Mouse (Mus musculus) testis, adult 2 months (tissue): ENCODE results near the gene Mrs2. TPM values are rescaled to one million over a fixed set of nuclear protein-coding genes. Genes with fewer than 3 reads are reported as not detected.

Source experiments
- H3K27ac ChIP-seq: fragments of 200-500 bp; 2 replicates; pipeline ENCODE4 v1.5.1; 2012; ENCODE audit warnings: low read depth, low read length; ENCODE audit not compliant: control insufficient read depth, insufficient read depth
- H3K27me3 ChIP-seq: fragments of 200-500 bp; 2 replicates; pipeline ENCODE4 v1.6.1; 2012; ENCODE audit warnings: mild to moderate bottlenecking, low read length, moderate library complexity; ENCODE audit not compliant: control insufficient read depth, insufficient read depth
- H3K36me3 ChIP-seq: fragments of 200-500 bp; 2 replicates; pipeline ENCODE4 v1.6.1; 2012; ENCODE audit warnings: mild to moderate bottlenecking, low read length; ENCODE audit not compliant: control insufficient read depth, insufficient read depth
- H3K4me1 ChIP-seq: fragments of 200-500 bp; 2 replicates; pipeline ENCODE4 v1.6.1; 2012; ENCODE audit warnings: low read length; ENCODE audit not compliant: control insufficient read depth, insufficient read depth
- H3K4me3 ChIP-seq: fragments of 200-500 bp; 2 replicates; pipeline ENCODE4 v1.5.1; 2012; ENCODE audit warnings: low read depth, mild to moderate bottlenecking, low read length, moderate library complexity, mixed read lengths; ENCODE audit not compliant: control insufficient read depth
- CTCF ChIP-seq: fragments of 200-500 bp; IDR thresholded peaks from 2 replicates; pipeline ENCODE4 v1.5.1; 2012; ENCODE audit warnings: low read depth, mild to moderate bottlenecking, inconsistent platforms, low read length, moderate library complexity; ENCODE audit not compliant: control insufficient read depth, insufficient read depth, insufficient replicate concordance
- POLR2A ChIP-seq: fragments of 200-500 bp; IDR thresholded peaks from 2 replicates; pipeline ENCODE4 v1.6.1; 2012; ENCODE audit warnings: low read depth, mild to moderate bottlenecking, inconsistent platforms, low read length, moderate library complexity; ENCODE audit not compliant: control insufficient read depth
- polyA plus RNA-seq: library from polyadenylated mRNA; depleted of rRNA; stranded (reverse); fragments of >200 nt; gene quantifications from 2 replicates; pipeline ENCODE4 v1.2.3, GENCODE M21; 2012; rRNA removed

Mrs2 gene
- polyA plus RNA-seq = 48.3 and 55.9 TPM in 2 replicates

DNA sequence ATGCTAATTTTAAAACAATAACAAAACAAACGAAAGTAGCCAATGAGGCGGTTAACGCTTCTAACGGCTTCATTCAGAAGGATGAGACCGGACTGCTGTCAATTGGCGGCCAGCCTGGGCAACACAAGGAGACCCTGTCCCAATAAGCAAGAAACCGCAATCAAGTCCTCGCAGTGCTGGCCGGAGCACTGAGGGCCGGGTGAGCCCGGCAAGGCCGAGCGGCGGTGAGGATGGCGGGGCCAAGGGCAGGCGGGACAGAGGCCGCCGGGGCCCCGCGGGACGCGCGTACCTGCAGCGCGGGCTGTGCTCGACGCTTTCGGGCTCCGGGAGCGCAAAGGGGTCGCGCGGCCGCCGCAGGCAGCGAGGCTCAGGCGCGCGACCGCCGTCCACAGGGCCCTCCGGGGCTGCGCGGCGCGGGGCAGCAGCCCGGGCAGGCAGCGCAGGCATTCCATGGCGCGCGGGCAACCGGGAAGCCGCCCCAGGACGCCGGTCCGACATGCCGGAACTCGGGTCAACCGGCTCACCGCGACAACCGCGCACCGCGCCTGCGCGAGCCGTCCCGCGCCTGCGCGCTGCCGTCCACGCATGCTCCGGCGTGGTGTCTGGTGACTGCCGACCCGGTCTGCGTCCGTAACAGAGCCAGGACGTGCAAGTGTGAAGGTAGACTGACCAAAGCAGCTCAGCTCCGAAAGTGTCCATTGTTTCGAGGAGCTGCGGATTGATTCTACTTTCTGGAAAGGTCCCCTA is at the start of gene Mrs2:
Gene Mrs2, minus strand, starts transcription at position 587 of the 747 bp plus-strand sequence.
- Histone ChIP-seq H3K36me3 (peaks cover 2% of the 10 kb centered on the region), H3K27ac (peak within 1 kb of the TSS; percentile 95), H3K4me3 (peak within 1 kb of the TSS; percentile 98), H3K4me1 (peaks cover 10% of the 10 kb centered on the region), H3K27me3 (no peaks in the 10 kb centered on the region)
- TF ChIP-seq POLR2A (peak; percentile 97), CTCF (0 out of 2 replicates have a peak, but pooled peaks have one; percentile 8)

DNA sequence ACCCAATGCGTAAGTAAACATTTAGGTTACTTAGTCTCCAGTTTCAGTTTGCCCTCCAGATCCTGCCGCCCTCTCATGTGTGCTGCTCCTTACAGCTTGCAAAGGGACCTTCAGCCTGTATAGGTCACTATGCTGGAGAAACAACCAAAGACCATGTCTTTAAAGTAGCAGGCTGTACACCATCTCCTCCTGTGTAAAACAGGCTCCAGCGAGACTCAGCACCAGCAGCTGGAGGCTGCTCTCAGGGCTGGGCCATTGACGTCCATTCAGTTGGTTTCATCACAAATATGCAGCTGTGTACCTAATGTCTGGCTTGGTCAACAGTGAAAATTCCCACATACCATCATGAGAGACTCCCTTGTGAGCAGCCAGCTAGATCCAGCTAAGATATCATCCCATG is 49.6 kb upstream of the Mrs2 start:
- Histone ChIP-seq H3K4me1 (no peaks in the 10 kb centered on the region), H3K27me3 (no peaks in the 10 kb centered on the region), H3K4me3 (no peak overlapping the region), H3K27ac (no peak overlapping the region), H3K36me3 (no peaks in the 10 kb centered on the region)
- TF ChIP-seq POLR2A (no peak), CTCF (no peak)

GRCm38 (mm10) chr13:25067183-25067582 is 47.0 kb upstream of the Mrs2 start:
- Histone ChIP-seq H3K36me3 (no peaks in the 10 kb centered on the region), H3K27me3 (no peaks in the 10 kb centered on the region), H3K27ac (no peak overlapping the region), H3K4me3 (no peak overlapping the region), H3K4me1 (no peaks in the 10 kb centered on the region)
- TF ChIP-seq CTCF (no peak), POLR2A (no peak)

DNA sequence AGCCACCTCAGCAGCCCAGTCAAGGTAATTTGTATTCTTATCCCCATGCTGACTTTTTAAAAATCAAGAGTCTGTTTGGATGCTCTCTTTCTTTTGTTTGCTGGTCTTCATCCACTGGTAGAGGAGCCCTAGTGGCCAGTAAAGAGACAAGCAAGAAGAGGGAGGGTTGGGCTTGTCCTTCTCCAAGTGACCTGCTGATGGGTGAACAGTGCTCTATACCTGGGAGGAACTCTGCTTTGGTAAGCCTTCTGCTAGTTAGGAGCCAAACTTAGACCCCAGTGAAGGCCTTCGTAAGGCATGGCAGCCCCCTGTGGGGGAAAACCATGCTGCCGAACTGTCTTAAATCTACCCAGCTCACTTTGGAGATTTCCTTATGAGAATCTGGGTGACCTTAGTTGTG is 46.5 kb upstream of the Mrs2 start:
- H3K27me3 ChIP-seq = no peaks in the 10 kb centered on the region
- no peaks in the 10 kb centered on the region for H3K4me1 ChIP-seq
- H3K36me3 ChIP-seq = no peaks in the 10 kb centered on the region
- TF ChIP-seq CTCF (no peak), POLR2A (no peak)
- H3K4me3 ChIP-seq = no peak overlapping the region
- H3K27ac ChIP-seq = no peak overlapping the region

DNA sequence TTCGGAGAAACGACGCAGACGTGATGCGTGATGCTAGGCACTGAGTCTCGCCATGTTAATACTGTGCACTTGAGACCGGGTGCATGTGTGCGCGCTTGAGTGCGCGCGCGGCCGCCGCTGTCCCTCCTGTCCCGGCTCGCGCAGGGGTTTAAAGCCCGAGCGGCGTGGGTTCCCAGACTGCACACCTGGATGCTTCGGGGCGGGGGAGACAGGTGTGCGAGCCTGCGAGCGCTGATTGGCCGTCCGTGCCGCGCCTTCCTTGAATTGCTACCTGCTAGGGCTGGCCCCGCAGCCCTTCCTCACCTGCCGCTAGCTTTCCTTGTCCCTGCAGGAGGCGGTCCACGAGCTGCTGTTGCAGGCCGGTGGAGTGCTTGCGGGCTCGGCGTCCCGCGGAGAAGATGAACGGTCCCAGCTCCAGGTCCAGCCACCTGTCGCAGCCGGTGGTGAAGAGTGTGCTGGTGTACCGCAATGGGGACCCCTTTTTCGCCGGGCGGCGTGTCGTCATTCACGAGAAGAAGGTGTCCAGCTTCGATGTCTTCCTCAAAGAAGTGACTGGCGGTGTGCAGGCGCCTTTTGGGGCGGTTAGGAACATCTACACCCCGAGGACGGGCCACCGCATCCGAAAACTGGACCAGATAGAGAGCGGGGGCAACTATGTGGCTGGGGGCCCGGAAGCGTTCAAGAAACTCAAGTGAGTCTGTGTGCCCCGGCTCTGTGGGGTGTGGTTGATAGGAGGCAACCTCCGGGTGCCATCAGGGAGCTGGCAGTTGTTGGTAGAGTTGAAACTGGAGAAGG is 35.9 kb upstream of the Mrs2 start, which contains the start of gene Dcdc2a:
Gene Dcdc2a, plus strand, starts transcription at position 132 of the 795 bp plus-strand sequence.
- peaks cover 13% of the 10 kb centered on the region for H3K4me1 ChIP-seq
- peak within 1 kb of the TSS; percentile 90 for H3K4me3 ChIP-seq
- H3K27me3 ChIP-seq = no peaks in the 10 kb centered on the region
- no peaks in the 10 kb centered on the region for H3K36me3 ChIP-seq
- H3K27ac ChIP-seq = peak within 1 kb of the TSS; percentile 74; the same call in 1 of the 2 replicates
- TF ChIP-seq POLR2A = no peak
- TF ChIP-seq CTCF = no peak

GRCm38 (mm10) chr13:25055111-25055554 is 35.0 kb upstream of the Mrs2 start:
- TF ChIP-seq POLR2A (peak; percentile 55; the same call in 1 of the 2 replicates), CTCF (no peak)
- H3K4me3 ChIP-seq = peak overlapping the region; percentile 90
- peaks cover 13% of the 10 kb centered on the region for H3K4me1 ChIP-seq
- H3K36me3 ChIP-seq = no peaks in the 10 kb centered on the region
- no peaks in the 10 kb centered on the region for H3K27me3 ChIP-seq
- H3K27ac ChIP-seq = peak overlapping the region; percentile 74; the same call in 1 of the 2 replicates

DNA sequence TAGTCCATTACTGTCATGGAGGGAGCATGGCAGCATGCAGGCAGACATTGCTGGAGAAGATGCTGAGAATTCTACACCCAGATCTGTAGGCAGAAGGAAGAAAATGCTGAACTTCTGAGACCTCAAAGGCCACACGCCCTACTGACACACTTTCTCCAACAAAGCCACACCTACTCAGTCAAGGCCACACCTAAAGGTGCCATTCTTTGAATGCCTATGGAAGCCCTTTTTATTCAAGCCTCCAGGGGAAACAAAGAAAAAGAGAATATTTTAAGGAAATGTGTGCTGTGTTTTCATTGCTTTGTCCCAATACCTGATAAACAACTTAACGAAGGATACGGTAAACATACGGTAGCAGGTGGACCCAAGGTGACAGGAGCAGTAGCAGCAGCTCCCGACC is 32.5 kb upstream of the Mrs2 start:
- Histone ChIP-seq H3K27ac (no peak overlapping the region), H3K4me1 (peaks cover 13% of the 10 kb centered on the region), H3K27me3 (no peaks in the 10 kb centered on the region), H3K4me3 (no peak overlapping the region), H3K36me3 (no peaks in the 10 kb centered on the region)
- TF ChIP-seq POLR2A (no peak), CTCF (no peak)
